Mouse (Mus musculus): Measurements from ENCODE around the gene Pde4c.

The Pde4c gene

GRCm38 (mm10) chr8:70766571-70767440 is 43.3 kb downstream of the Pde4c start:
- DNase-seq (ENCODE audit: low spot score in 2 of 2) = peak; percentile 78 to 84

GRCm38 (mm10) chr8:70767503-70767902 is 44.0 kb downstream of the Pde4c start:
- DNase-seq (ENCODE audit: low spot score in 2 of 2) = no peak

GRCm38 (mm10) chr8:70768231-70768776 is 44.8 kb downstream of the Pde4c start:
- DNase-seq (ENCODE audit: low spot score in 2 of 2) = no peak

GRCm38 (mm10) chr8:70768956-70769355 is 45.4 kb downstream of the Pde4c start:
- DNase-seq (ENCODE audit: low spot score in 2 of 2) = no peak

- DNase-seq (ENCODE audit: low spot score in 2 of 2) = peak; percentile 92 to 95
Measured at GRCm38 (mm10) chr8:70769359-70769758, 45.8 kb downstream of the Pde4c start.

- no peak for DNase-seq (ENCODE audit: low spot score in 2 of 2)
Measured at GRCm38 (mm10) chr8:70769858-70770257, 46.3 kb downstream of the Pde4c start.

- no peak for DNase-seq (ENCODE audit: low spot score in 2 of 2)
Measured at GRCm38 (mm10) chr8:70770748-70771147, 47.2 kb downstream of the Pde4c start.

- no peak for DNase-seq (ENCODE audit: low spot score in 2 of 2)
Measured at GRCm38 (mm10) chr8:70771217-70771616, 47.7 kb downstream of the Pde4c start.

GRCm38 (mm10) chr8:70772075-70772474 is 48.6 kb downstream of the Pde4c start:
- no peak for DNase-seq (ENCODE audit: low spot score in 2 of 2)

GRCm38 (mm10) chr8:70772890-70773289 is 49.4 kb downstream of the Pde4c start:
- DNase-seq (ENCODE audit: low spot score in 2 of 2) = no peak

GRCm38 (mm10) chr8:70773410-70773809 is 49.9 kb downstream of the Pde4c start:
- peak in 1 of 2 experiments; percentile 68 for DNase-seq (ENCODE audit: low spot score in 2 of 2)

GRCm38 (mm10) chr8:70773833-70774232 is 50.3 kb downstream of the Pde4c start:
- peak; percentile 68 to 86 for DNase-seq (ENCODE audit: low spot score in 2 of 2)

GRCm38 (mm10) chr8:70774740-70775139 is 51.2 kb downstream of the Pde4c start:
- DNase-seq (ENCODE audit: low spot score in 2 of 2) = no peak

- DNase-seq (ENCODE audit: low spot score in 2 of 2) = no peak
Measured at GRCm38 (mm10) chr8:70775227-70775626, 51.7 kb downstream of the Pde4c start.

- DNase-seq (ENCODE audit: low spot score in 2 of 2) = no peak
Measured at GRCm38 (mm10) chr8:70775851-70776495, 52.5 kb downstream of the Pde4c start.

- peak; percentile 96 for DNase-seq (ENCODE audit: low spot score in 2 of 2)
Measured at GRCm38 (mm10) chr8:70776496-70777444, 53.2 kb downstream of the Pde4c start, which contains the start of gene Pik3r2. TSS of gene Pik3r2 (minus strand) at chr8:70776713.

GRCm38 (mm10) chr8:70780093-70780492 is 56.6 kb downstream of the Pde4c start:
- DNase-seq (ENCODE audit: low spot score in 2 of 2) = no peak

GRCm38 (mm10) chr8:70786291-70787050 is 63.0 kb downstream of the Pde4c start:
- no peak for DNase-seq (ENCODE audit: low spot score in 2 of 2)

- no peak for DNase-seq (ENCODE audit: low spot score in 2 of 2)
Measured at GRCm38 (mm10) chr8:70787051-70787445, 63.5 kb downstream of the Pde4c start.

GRCm38 (mm10) chr8:70787941-70788667 is 64.6 kb downstream of the Pde4c start:
- no peak for DNase-seq (ENCODE audit: low spot score in 2 of 2)
